In genomic region chr2:32095351-32096121, GRCm38 (mm10) we compare ENCODE assay signal across 8 mouse cellular contexts. TPM values are rescaled to one million over a fixed set of nuclear protein-coding genes. Genes with fewer than 3 reads are reported as not detected.
DNase-seq lines count a peak whose midpoint lies in the region; ATAC-seq and TF ChIP-seq lines count a peak whose summit lies in the region.

Gene Plpp7, plus strand, starts transcription at chr2:32095528.

- H3K9ac ChIP-seq in embryonic facial prominence, embryonic 13.5 days, result peak within 1 kb of the TSS; percentile 69
- H3K9ac ChIP-seq in heart, adult 2 months (ENCODE audit: low read depth, low read length), result peak within 1 kb of the TSS; percentile 68

- DNase-seq in brain, embryonic 14.5 days (ENCODE audit: low read depth), result peak; percentile 93
- DNase-seq in heart, adult 2 months, result peak; percentile 81 to 87
- DNase-seq in kidney, adult 2 months, result peak; percentile 66
- peak; percentile 93 for DNase-seq in left cerebral cortex, postnatal 4 days
- peak; percentile 69 for DNase-seq in right cerebral cortex, postnatal 4 days
- DNase-seq in spleen, adult 12 weeks (ENCODE audit: low spot score), result no peak

- TF ChIP-seq EP300 in heart, adult 2 months (IDR thresholded peaks at IDR 0.05; ENCODE audit: insufficient read depth, low read depth, low read length), result peak; percentile 58; the same call in 1 of the 2 replicates

- no peaks in the 10 kb centered on the region for H3K9me3 ChIP-seq in embryonic facial prominence, embryonic 13.5 days

- TF ChIP-seq POLR2A in brain, embryonic 14.5 days (IDR thresholded peaks at IDR 0.05; ENCODE audit: borderline replicate concordance, extremely low read depth, insufficient read depth, insufficient read length, poor library complexity, severe bottlenecking), result peak; percentile 19; the same call in 1 of the 2 replicates
- TF ChIP-seq POLR2A in heart, adult 2 months (IDR thresholded peaks at IDR 0.05; ENCODE audit: insufficient read depth, low read depth, low read length), result no peak; the same call in none of the 2 replicates
- no peak for TF ChIP-seq POLR2A in kidney, adult 2 months (IDR thresholded peaks at IDR 0.05; ENCODE audit: low read depth, low read length)

- 0 out of 2 replicates have a peak, but pooled peaks cover 4% of the 10 kb centered on the region for H3K27me3 ChIP-seq in embryonic facial prominence, embryonic 13.5 days
- no peaks in the 10 kb centered on the region for H3K27me3 ChIP-seq in heart, adult 2 months (ENCODE audit: control insufficient read depth, insufficient read depth, low read length)
- H3K27me3 ChIP-seq in kidney, adult 2 months (replicated peaks; ENCODE audit: control insufficient read depth, insufficient read depth, low read length), result no peaks in the 10 kb centered on the region

- H3K36me3 ChIP-seq in embryonic facial prominence, embryonic 13.5 days, result no peaks in the 10 kb centered on the region
- H3K36me3 ChIP-seq in heart, adult 2 months (ENCODE audit: control insufficient read depth, insufficient read depth, low read length), result no peaks in the 10 kb centered on the region; the same call in 1 of the 2 replicates
- H3K36me3 ChIP-seq in kidney, adult 2 months (ENCODE audit: control insufficient read depth, insufficient read depth, low read length), result no peaks in the 10 kb centered on the region

- no peak for TF ChIP-seq CTCF in brain, embryonic 14.5 days (IDR thresholded peaks at IDR 0.05; ENCODE audit: borderline replicate concordance, extremely low read depth, insufficient read depth, insufficient read length)
- no peak for TF ChIP-seq CTCF in heart, adult 2 months (IDR thresholded peaks at IDR 0.05)
- TF ChIP-seq CTCF in kidney, adult 2 months (conservative IDR thresholded peaks at IDR 0.05; ENCODE audit: insufficient read depth, insufficient read length, low read depth, low read length), result no peak

- peak within 1 kb of the TSS; percentile 59 for H3K4me2 ChIP-seq in embryonic facial prominence, embryonic 13.5 days

- H3K27ac ChIP-seq in embryonic facial prominence, embryonic 13.5 days, result no peak within 1 kb of the TSS
- H3K27ac ChIP-seq in heart, adult 2 months, result peak within 1 kb of the TSS; percentile 81
- no peak within 1 kb of the TSS for H3K27ac ChIP-seq in kidney, adult 2 months (ENCODE audit: insufficient read depth, low read depth, low read length)

- WGBS in embryonic facial prominence, embryonic 13.5 days, result 57% methylated on average over 22 of the region's 22 CpGs
- 29% methylated on average over 22 of the region's 22 CpGs for WGBS in heart, adult 2 months
- 52% methylated on average over 22 of the region's 22 CpGs for WGBS in kidney, adult 2 months

- H3K4me3 ChIP-seq in embryonic facial prominence, embryonic 13.5 days, result peak within 1 kb of the TSS; percentile 36
- peak within 1 kb of the TSS; percentile 63 for H3K4me3 ChIP-seq in heart, adult 2 months
- peak within 1 kb of the TSS; percentile 54 for H3K4me3 ChIP-seq in kidney, adult 2 months (ENCODE audit: insufficient read depth, low read depth, low read length)

- intact Hi-C loops in heart, adult 2 months (cut with DNase I), result no loop called here
- intact Hi-C loops in left cerebral cortex, postnatal 4 days (cut with DNase I), result no loop called here

- H3K79me2 ChIP-seq in heart, adult 2 months (replicated peaks; ENCODE audit: control insufficient read depth, insufficient read depth, low read length), result no peaks in the 10 kb centered on the region

- ATAC-seq in embryonic facial prominence, embryonic 13.5 days (ENCODE audit: insufficient number of reproducible peaks, insufficient read depth, low FRiP score, low TSS enrichment, low read depth), result no peak
- ATAC-seq in megakaryocyte-erythroid progenitor cell, adult 5-6 weeks (replicated peaks; ENCODE audit: low FRiP score, low TSS enrichment, poor library complexity, severe bottlenecking), result peak; percentile 64

- peaks cover 13% of the 10 kb centered on the region for H3K4me1 ChIP-seq in embryonic facial prominence, embryonic 13.5 days
- peaks cover 4% of the 10 kb centered on the region for H3K4me1 ChIP-seq in heart, adult 2 months (ENCODE audit: control insufficient read depth, insufficient read depth, low read length)
- H3K4me1 ChIP-seq in kidney, adult 2 months (ENCODE audit: control insufficient read depth, insufficient read depth, low read length), result no peaks in the 10 kb centered on the region; the same call in 1 of the 2 replicates

RNA-seq across cellular contexts. Expression of gene Plpp7, which starts in this region (rescaled TPM):
- polyA plus RNA-seq in brain, embryonic 14.5 days (2012; rRNA removed), result 20.5 and 21.1 TPM in 2 replicates
- polyA plus RNA-seq in embryonic facial prominence, embryonic 13.5 days (2015; fragmentation: Nextera tagmentation; extraction: Ambion mirVana), result 5.7 and 6.2 TPM in 2 replicates
- 10 to 100 TPM; 33.6 to 33.8 TPM for total RNA-seq in heart, adult 2 months (2021)
- 56.3 and 62.1 TPM in 2 replicates for polyA plus RNA-seq in heart, adult 2 months (2012; rRNA removed)
- 5.7 and 6.0 TPM in 2 replicates for polyA plus RNA-seq in kidney, adult 2 months (2012; rRNA removed)
- total RNA-seq in left cerebral cortex, postnatal 4 days (2021), result 10 to 100 TPM; 18.1 to 18.3 TPM
- total RNA-seq in megakaryocyte-erythroid progenitor cell, adult 5-6 weeks (2014; fragmentation: Nextera tagmentation), result 1.4 and 2.5 TPM in 2 replicates
- total RNA-seq in megakaryocyte-erythroid progenitor cell, adult 5-6 weeks (2017), result 0.65 TPM in 1 of 2 replicates, not detected in the other

Comparison
In these comparisons a context has a peak if more than half of its experiments do, and no peak if none do; other contexts are left out.
1. RNA of gene Plpp7 (total RNA-seq): 33.6 to 33.8 TPM in heart, adult 2 months and 18.1 to 18.3 TPM in left cerebral cortex, postnatal 4 days; 0.65 to 2.5 TPM in megakaryocyte-erythroid progenitor cell, adult 5-6 weeks; every median in the first group is over 4 times any median in the second.
2. Peak in every context shown above with its lines, with median percentiles within 50 percentile points of each other: H3K4me3 ChIP-seq.